Mouse (Mus musculus) midbrain, embryonic 16.5 days (tissue): ENCODE measurements around the gene Rap1gap2. TPM values are rescaled to one million over a fixed set of nuclear protein-coding genes. Genes with fewer than 3 reads are reported as not detected.

ENCODE experiments used
- ATAC-seq: fragments of 200-750 bp; cut with Nextera tagmentation; 2 replicates; pipeline ENCODE4 v1.8.0; 2017; ENCODE audit warnings: moderate TSS enrichment
- H3K27ac ChIP-seq: fragments of 300-500 bp; sonication (generic); 2 replicates; pipeline ENCODE4 v1.5.1; 2014; ENCODE audit warnings: mild to moderate bottlenecking, low read length, mixed read lengths
- H3K27me3 ChIP-seq: fragments of 300-500 bp; sonication (generic); 2 replicates; pipeline ENCODE4 v1.6.1; 2014; ENCODE audit warnings: low read depth, low read length, mixed read lengths; ENCODE audit not compliant: control insufficient read depth, insufficient read depth
- H3K36me3 ChIP-seq: fragments of 300-500 bp; sonication (generic); 2 replicates; pipeline ENCODE4 v1.6.1; 2014; ENCODE audit warnings: mild to moderate bottlenecking, low read length, moderate library complexity, mixed read lengths; ENCODE audit not compliant: control insufficient read depth, insufficient read depth
- H3K4me1 ChIP-seq: fragments of 300-500 bp; sonication (generic); 2 replicates; pipeline ENCODE4 v1.6.1; 2014; ENCODE audit warnings: mild to moderate bottlenecking, low read length, mixed read lengths; ENCODE audit not compliant: control insufficient read depth, insufficient read depth
- H3K4me2 ChIP-seq: fragments of 300-500 bp; sonication (generic); 2 replicates; pipeline ENCODE4 v1.6.1; 2014; ENCODE audit warnings: mild to moderate bottlenecking, low read length, mixed read lengths
- H3K4me3 ChIP-seq: fragments of 300-500 bp; sonication (generic); 2 replicates; pipeline ENCODE4 v1.5.1; 2014; ENCODE audit warnings: low read depth, mild to moderate bottlenecking, low read length, moderate library complexity, mixed read lengths
- H3K9ac ChIP-seq: fragments of 300-500 bp; sonication (generic); 2 replicates; pipeline ENCODE4 v1.6.1; 2014; ENCODE audit warnings: low read depth, low read length, mixed read lengths
- H3K9me3 ChIP-seq: fragments of 300-500 bp; sonication (generic); replicated peaks from 2 replicates; pipeline ENCODE4 v1.6.1; 2014; ENCODE audit warnings: mild to moderate bottlenecking, low read length, mixed read lengths; ENCODE audit not compliant: control insufficient read depth, poor library complexity, severe bottlenecking
- WGBS: fragments of 180-500 bp; shearing (Covaris S2); extraction: QIAGEN DNeasy Blood & Tissue Kit; methylation state at CpG from one replicate; pipeline ENCODE4 v1.1.7; 2014; 5-methylcytosine and 5-hydroxymethylcytosine counted together
- polyA plus RNA-seq: library from polyadenylated mRNA; unstranded; fragments of >200 nt; fragmentation: Nextera tagmentation; extraction: Ambion mirVana; gene quantifications from 2 replicates; pipeline ENCODE4 v1.2.1, GENCODE M21; 2015

Rap1gap2 gene
- polyA plus RNA-seq, 1 experiment from 2014 or later = 17.1 TPM

- WGBS = 92% methylated on average over 4 of the region's 4 CpGs
- Histone ChIP-seq H3K4me1 (no peaks in the 10 kb centered on the region), H3K36me3 (no peaks in the 10 kb centered on the region), H3K4me3 (no peak overlapping the region), H3K4me2 (no peak overlapping the region), H3K27me3 (no peaks in the 10 kb centered on the region), H3K27ac (no peak overlapping the region), H3K9me3 (no peaks in the 10 kb centered on the region), H3K9ac (no peak overlapping the region)
- ATAC-seq = no peak
Measured at GRCm38 (mm10) chr11:74438249-74438648, 172.5 kb downstream of the Rap1gap2 start.

- Histone ChIP-seq H3K27ac (no peak overlapping the region), H3K9me3 (no peaks in the 10 kb centered on the region), H3K36me3 (no peaks in the 10 kb centered on the region), H3K4me1 (no peaks in the 10 kb centered on the region), H3K4me2 (no peak overlapping the region), H3K4me3 (no peak overlapping the region), H3K27me3 (no peaks in the 10 kb centered on the region), H3K9ac (no peak overlapping the region)
- ATAC-seq = no peak
- WGBS = 90% methylated on average over 2 of the region's 2 CpGs
Measured at GRCm38 (mm10) chr11:74435366-74435765, 175.3 kb downstream of the Rap1gap2 start.

- H3K4me3 ChIP-seq = no peak overlapping the region
- no peaks in the 10 kb centered on the region for H3K9me3 ChIP-seq
- no peaks in the 10 kb centered on the region for H3K27me3 ChIP-seq
- H3K4me1 ChIP-seq = no peaks in the 10 kb centered on the region
- ATAC-seq = no peak
- 76% methylated on average over 4 of the region's 4 CpGs for WGBS
- H3K36me3 ChIP-seq = no peaks in the 10 kb centered on the region
- H3K4me2 ChIP-seq = no peak overlapping the region
- H3K27ac ChIP-seq = no peak overlapping the region
- no peak overlapping the region for H3K9ac ChIP-seq
Measured at GRCm38 (mm10) chr11:74433000-74433399, 177.7 kb downstream of the Rap1gap2 start.

GRCm38 (mm10) chr11:74429798-74430529 is 180.8 kb downstream of the Rap1gap2 start:
- Histone ChIP-seq H3K9me3 (no peaks in the 10 kb centered on the region), H3K9ac (no peak overlapping the region), H3K4me3 (no peak overlapping the region), H3K27me3 (no peaks in the 10 kb centered on the region), H3K27ac (no peak overlapping the region), H3K4me2 (no peak overlapping the region), H3K4me1 (no peaks in the 10 kb centered on the region), H3K36me3 (no peaks in the 10 kb centered on the region)
- WGBS = 15% methylated on average over 11 of the region's 11 CpGs
- ATAC-seq = no peak

GRCm38 (mm10) chr11:74426306-74426705 is 184.4 kb downstream of the Rap1gap2 start:
- Histone ChIP-seq H3K27me3 (no peaks in the 10 kb centered on the region), H3K9me3 (no peaks in the 10 kb centered on the region), H3K9ac (no peak overlapping the region), H3K4me2 (no peak overlapping the region), H3K36me3 (no peaks in the 10 kb centered on the region), H3K4me3 (no peak overlapping the region), H3K4me1 (no peaks in the 10 kb centered on the region), H3K27ac (no peak overlapping the region)
- WGBS = 79% methylated on average over 5 of the region's 5 CpGs
- no peak for ATAC-seq

GRCm38 (mm10) chr11:74422019-74422418 is 188.7 kb downstream of the Rap1gap2 start:
- no peak overlapping the region for H3K4me3 ChIP-seq
- no peak overlapping the region for H3K9ac ChIP-seq
- H3K4me2 ChIP-seq = no peak overlapping the region
- ATAC-seq = no peak
- no peaks in the 10 kb centered on the region for H3K4me1 ChIP-seq
- H3K27ac ChIP-seq = no peak overlapping the region
- H3K27me3 ChIP-seq = no peaks in the 10 kb centered on the region
- H3K36me3 ChIP-seq = no peaks in the 10 kb centered on the region
- 88% methylated on average over 6 of the region's 6 CpGs for WGBS
- no peaks in the 10 kb centered on the region for H3K9me3 ChIP-seq

GRCm38 (mm10) chr11:74421151-74421550 is 189.6 kb downstream of the Rap1gap2 start:
- no peaks in the 10 kb centered on the region for H3K9me3 ChIP-seq
- no peak overlapping the region for H3K4me2 ChIP-seq
- WGBS = 75% methylated on average over 4 of the region's 4 CpGs
- no peak overlapping the region for H3K27ac ChIP-seq
- H3K4me3 ChIP-seq = no peak overlapping the region
- H3K9ac ChIP-seq = no peak overlapping the region
- no peaks in the 10 kb centered on the region for H3K36me3 ChIP-seq
- H3K27me3 ChIP-seq = no peaks in the 10 kb centered on the region
- ATAC-seq = no peak
- no peaks in the 10 kb centered on the region for H3K4me1 ChIP-seq

- Histone ChIP-seq H3K9me3 (no peaks in the 10 kb centered on the region), H3K27ac (no peak overlapping the region), H3K4me1 (no peaks in the 10 kb centered on the region), H3K9ac (no peak overlapping the region), H3K36me3 (no peaks in the 10 kb centered on the region), H3K4me2 (no peak overlapping the region), H3K4me3 (no peak overlapping the region), H3K27me3 (no peaks in the 10 kb centered on the region)
- 87% methylated on average over 4 of the region's 4 CpGs for WGBS
- no peak for ATAC-seq
Measured at GRCm38 (mm10) chr11:74419601-74420000, 191.1 kb downstream of the Rap1gap2 start.

GRCm38 (mm10) chr11:74415736-74416135 is 195.0 kb downstream of the Rap1gap2 start:
- H3K4me1 ChIP-seq = no peaks in the 10 kb centered on the region
- no peak overlapping the region for H3K27ac ChIP-seq
- no peak overlapping the region for H3K9ac ChIP-seq
- H3K36me3 ChIP-seq = 0 out of 2 replicates have a peak, but pooled peaks cover 2% of the 10 kb centered on the region
- 66% methylated on average over 12 of the region's 12 CpGs for WGBS
- no peaks in the 10 kb centered on the region for H3K9me3 ChIP-seq
- H3K4me2 ChIP-seq = no peak overlapping the region
- ATAC-seq = no peak
- no peak overlapping the region for H3K4me3 ChIP-seq
- no peaks in the 10 kb centered on the region for H3K27me3 ChIP-seq
